Mouse (Mus musculus): ENCODE data around the gene Spock2. TPM values are rescaled to one million over a fixed set of nuclear protein-coding genes. Genes with fewer than 3 reads are reported as not detected.

Gene Spock2
- total RNA-seq, 2 experiments from 2014 or later, result not detected

Other genes with a start within 250 kb of the Spock2 start
- gene Dnajb12, start 226.7 kb upstream of the Spock2 start, total RNA-seq (2015; ENCODE audit: low replicate concordance), result 27.2 and 34.2 TPM in 2 replicates
- 30.4 and 32.7 TPM in 2 replicates for gene Dnajb12, start 226.7 kb upstream of the Spock2 start, total RNA-seq (2017; ENCODE audit: low replicate concordance)
- gene Ddit4, start 154.4 kb upstream of the Spock2 start, total RNA-seq (2015; ENCODE audit: low replicate concordance), result 0.72 and 3.8 TPM in 2 replicates
- gene Ddit4, start 154.4 kb upstream of the Spock2 start, total RNA-seq (2017; ENCODE audit: low replicate concordance), result 1.9 TPM in 1 of 2 replicates, not detected in the other
- gene Ascc1, start 103.4 kb upstream of the Spock2 start, total RNA-seq (2015; ENCODE audit: low replicate concordance), result 11.3 and 21.6 TPM in 2 replicates
- 9.6 and 22.6 TPM in 2 replicates for gene Ascc1, start 103.4 kb upstream of the Spock2 start, total RNA-seq (2017; ENCODE audit: low replicate concordance)
- 42.5 and 54.5 TPM in 2 replicates for gene Anapc16, start 103.1 kb upstream of the Spock2 start, total RNA-seq (2015; ENCODE audit: low replicate concordance)
- gene Anapc16, start 103.1 kb upstream of the Spock2 start, total RNA-seq (2017; ENCODE audit: low replicate concordance), result 34.0 and 36.5 TPM in 2 replicates
- 6.7 and 8.6 TPM in 2 replicates for gene Chst3, start 113.0 kb downstream of the Spock2 start, total RNA-seq (2015; ENCODE audit: low replicate concordance)
- 2.6 and 3.9 TPM in 2 replicates for gene Chst3, start 113.0 kb downstream of the Spock2 start, total RNA-seq (2017; ENCODE audit: low replicate concordance)
- 293 and 311 TPM in 2 replicates for gene Psap, start 171.4 kb downstream of the Spock2 start, total RNA-seq (2015; ENCODE audit: low replicate concordance)
- gene Psap, start 171.4 kb downstream of the Spock2 start, total RNA-seq (2017; ENCODE audit: low replicate concordance), result 222 and 228 TPM in 2 replicates
- gene Vsir, start 240.6 kb downstream of the Spock2 start, total RNA-seq (2015; ENCODE audit: low replicate concordance), result 84.7 and 114 TPM in 2 replicates
- gene Vsir, start 240.6 kb downstream of the Spock2 start, total RNA-seq (2017; ENCODE audit: low replicate concordance), result 84.7 and 147 TPM in 2 replicates